Mouse (Mus musculus) spleen, adult 2 months (tissue): ENCODE data around the gene Sf3b3.

Experiments used
- CTCF ChIP-seq: fragments of 200-500 bp; IDR thresholded peaks from 2 replicates; pipeline ENCODE4 v1.5.1; 2011; ENCODE audit warnings: mild to moderate bottlenecking, inconsistent platforms; ENCODE audit not compliant: insufficient read depth, insufficient read length, insufficient replicate concordance; ENCODE audit errors: extremely low read depth
- POLR2A ChIP-seq: fragments of 200-500 bp; IDR thresholded peaks from 2 replicates; pipeline ENCODE4 v1.6.1; 2011; ENCODE audit warnings: low read depth, low read length, inconsistent platforms

GRCm38 (mm10) chr8:110889904-110890470 lies 43.4 kb upstream of the Sf3b3 start:
- TF ChIP-seq POLR2A (no peak), CTCF (no peak)
